Mouse (Mus musculus): ENCODE results near the gene Spa17.

Spa17 gene

DNA sequence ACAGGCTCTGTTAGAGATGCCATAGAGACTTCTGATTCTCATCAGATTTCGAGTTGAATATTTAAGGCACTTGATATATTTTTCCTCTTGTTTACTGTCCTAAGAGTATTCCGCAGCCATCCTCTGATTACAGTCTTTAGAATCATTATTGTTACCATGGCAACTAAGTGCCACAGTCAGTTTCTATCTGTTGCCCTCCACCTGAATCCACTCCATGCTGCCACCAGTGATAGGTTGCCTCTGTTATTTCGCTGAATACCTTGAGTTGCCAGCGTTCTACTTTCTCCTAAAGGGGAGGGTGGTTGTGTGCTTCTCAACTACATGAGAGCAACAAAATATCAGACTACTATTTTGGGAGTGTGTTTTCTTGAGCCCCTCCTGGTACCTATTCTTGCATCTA is 26.8 kb downstream of the Spa17 start:
- POLR2A ChIA-PET: interaction anchor here in 1 of 4 experiments (0.6 kb wide), 1 partner anchor 603 kb away, joined by 11 read pairs; no protein-coding TSS in a partner anchor

DNA sequence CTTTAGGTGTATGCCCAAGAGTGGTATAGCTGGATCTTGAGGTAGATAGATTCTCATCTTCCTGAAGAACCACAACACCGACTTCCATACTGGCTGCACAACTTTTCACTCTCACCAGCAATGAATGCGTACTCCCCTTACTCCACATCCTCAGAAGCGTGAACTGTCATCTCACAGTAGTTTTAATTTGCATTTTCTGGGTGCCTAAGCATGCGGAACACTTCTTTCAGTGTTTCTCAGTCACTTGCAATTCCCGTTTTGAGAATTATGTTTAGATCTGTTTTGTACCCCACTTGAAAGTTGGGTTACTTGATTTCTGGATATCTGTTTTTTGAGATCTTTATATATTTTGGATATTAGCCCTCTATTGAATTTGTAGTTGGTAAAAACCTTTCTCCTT is 29.9 kb downstream of the Spa17 start:
- ChIA-PET POLR2A (no interaction called here), CTCF (no interaction called here)

More for the DNA sequence above, 26.8 kb downstream of the Spa17 start:
- CTCF ChIA-PET: no interaction called here

DNA sequence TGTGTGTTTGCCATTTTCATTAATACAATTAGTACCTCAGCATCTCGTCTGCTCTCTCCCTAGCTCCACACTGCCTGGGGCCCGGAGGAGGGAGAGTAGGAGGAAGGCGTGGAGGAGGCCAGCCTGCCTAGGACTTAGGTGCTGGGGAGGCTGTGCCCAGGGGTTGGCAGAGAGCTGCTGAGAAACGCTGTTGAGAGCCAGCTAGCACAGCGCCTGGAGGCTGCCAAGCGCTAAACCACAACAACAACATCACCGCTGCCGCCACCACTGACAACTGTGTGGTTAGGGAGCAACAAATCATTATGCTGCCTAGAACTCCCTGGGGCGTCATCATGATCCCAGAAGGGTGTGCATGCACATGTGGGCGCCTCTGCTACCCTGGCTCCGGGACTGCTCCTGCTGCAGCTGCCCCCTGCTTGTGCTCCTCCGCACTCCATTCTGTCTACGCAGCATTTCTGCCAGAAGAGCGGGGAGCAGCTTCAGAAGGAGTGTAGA is 37.0 kb downstream of the Spa17 start:
- POLR2A ChIA-PET: no interaction called here

DNA sequence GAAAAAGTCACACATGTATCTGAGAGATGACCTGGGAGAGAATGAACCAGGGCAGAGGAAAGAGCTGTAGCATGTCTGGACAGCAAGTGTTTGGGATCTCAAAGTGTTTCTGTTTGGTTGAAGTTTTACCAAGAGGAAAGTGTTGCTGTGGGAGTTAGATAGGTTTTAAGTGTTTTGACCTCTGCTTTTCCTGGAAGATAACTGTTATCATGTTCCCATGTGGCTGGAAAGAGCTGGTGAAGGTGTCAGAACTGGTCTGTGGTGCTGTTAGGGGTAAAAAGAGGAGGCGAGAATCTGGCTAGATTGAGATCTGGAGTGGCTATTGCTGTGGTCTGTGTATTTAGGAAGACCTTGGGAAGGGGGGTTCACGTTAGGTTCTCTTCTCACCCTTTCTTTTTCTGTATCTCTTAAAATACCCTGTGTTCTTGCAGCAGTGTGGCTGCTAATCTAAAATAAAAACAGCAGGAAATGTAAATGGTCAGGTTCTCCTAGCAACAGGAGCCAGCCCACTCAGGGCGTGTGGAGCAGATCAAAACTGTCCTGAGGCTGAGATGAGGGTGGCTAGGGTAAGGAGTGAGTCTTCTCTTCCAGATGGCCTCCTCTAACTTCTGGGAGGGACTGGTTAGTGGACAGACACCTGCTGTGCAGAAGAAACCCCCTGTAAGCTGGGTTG is 41.2 kb downstream of the Spa17 start:
- ChIA-PET POLR2A (interaction anchor here in 1 of 4 experiments (0.7 kb wide), 1 partner anchor 28 kb away, joined by 16 read pairs; no protein-coding TSS in a partner anchor), CTCF (no interaction called here)

More for the DNA sequence above, 37.0 kb downstream of the Spa17 start:
- CTCF ChIA-PET: no interaction called here

DNA sequence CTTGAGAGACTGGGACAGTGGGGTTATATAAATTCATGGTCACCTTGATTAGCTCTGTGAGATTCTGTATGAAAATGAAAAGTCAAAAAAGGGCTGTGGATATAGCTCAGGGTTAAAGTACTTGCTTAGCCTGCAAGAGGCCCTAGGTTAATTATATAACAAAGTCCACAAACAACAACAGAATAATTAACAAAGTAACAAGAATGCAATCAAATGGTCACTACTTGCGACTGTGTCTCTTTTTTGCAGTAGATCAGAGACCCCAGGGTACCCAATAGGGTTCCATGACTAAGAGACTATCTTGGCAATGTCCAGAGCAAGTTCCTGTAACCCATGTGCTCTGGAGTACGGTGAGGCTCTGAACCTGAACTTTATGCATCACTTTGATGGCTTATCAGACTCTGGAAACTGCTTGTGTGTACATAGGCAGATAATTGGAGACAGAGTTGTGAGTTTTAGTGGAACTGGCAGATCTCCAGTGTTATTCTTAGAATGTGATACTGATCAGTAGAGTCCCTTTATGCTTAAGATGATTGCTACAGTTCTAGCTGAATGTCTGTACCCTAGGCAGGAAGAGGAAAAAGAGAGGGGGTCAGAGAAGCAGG is 44.2 kb downstream of the Spa17 start:
- CTCF ChIA-PET: no interaction called here
- POLR2A ChIA-PET: interaction anchor here in 1 of 4 experiments (0.6 kb wide), 1 partner anchor 84 kb away, joined by 3 read pairs; no protein-coding TSS in a partner anchor

DNA sequence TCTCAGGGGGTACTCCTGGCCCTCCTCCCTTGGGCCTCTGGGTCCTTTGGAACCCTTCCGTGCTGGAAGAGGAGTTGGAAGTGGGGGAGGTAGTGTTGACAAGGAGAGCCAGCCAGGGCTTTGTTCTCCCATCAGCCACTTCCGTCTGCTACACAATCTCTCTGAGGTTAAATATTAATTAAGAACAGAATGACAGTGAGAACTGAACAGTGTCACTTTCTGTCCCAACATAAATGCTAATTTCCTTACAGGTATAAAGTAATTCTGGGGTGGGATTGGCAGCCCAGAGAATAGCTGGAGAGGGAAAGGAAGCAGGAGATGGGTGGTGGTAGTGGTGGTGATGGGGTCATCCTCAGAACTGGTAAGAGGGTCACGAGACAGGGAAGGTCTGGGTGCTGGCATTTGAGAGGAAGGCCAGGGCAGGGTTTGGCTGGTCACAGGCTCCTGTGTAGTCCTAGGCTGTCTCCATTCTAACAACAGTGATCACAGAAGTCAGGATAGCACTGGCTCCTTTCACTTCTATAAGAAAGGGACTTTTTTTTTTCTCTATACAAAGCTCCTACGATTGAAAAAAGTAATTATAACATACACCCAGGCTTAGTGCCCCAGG is 44.8 kb downstream of the Spa17 start:
- ChIA-PET CTCF (interaction anchor here in 1 of 4 experiments (0.6 kb wide), 1 partner anchor 116 kb away, joined by 3 read pairs; no protein-coding TSS in a partner anchor), POLR2A (interaction anchor here in 1 of 4 experiments (0.5 to 0.6 kb wide), 2 partner anchors 84 to 128 kb away, joined by 3 read pairs; no protein-coding TSS in a partner anchor)

DNA sequence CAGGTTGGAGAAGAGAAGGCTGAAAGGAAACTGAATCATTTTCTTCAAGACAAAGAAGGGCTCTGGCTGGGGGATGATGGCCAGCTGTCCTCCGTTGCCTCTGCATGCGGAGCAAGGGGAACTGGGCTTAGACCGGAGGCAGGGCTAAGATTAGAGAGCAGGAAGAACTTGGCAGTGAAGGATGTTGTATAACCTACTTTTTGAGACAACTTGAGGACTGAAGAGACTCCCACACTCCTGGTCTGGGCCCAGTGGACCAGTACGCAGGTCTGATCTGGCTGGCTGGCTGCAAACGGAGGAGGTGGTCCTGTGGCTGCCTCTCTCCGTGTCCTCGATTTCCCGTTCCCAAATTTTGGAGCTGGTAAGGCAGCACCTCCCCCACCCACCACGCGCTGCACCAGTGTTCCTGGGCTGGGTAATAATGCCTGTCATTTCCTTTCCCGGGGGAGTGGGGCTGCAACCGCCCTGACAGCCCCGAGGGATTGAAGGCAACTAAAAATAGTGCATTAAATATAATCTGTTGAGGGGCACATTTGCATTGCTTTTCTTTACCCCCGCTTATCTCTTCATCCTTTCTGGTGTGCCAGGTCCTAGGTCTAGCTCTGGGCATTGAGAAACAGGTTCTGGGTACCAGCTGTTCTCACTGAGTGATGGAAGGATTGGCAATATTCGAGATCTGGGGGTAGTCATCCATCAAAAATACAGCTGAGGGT is 45.5 kb downstream of the Spa17 start:
- CTCF ChIA-PET: interaction anchor here in 1 of 4 experiments (0.6 kb wide), 1 partner anchor 116 kb away, joined by 3 read pairs; no protein-coding TSS in a partner anchor
- POLR2A ChIA-PET: interaction anchor here in 1 of 4 experiments (0.5 kb wide), 1 partner anchor 129 kb away, joined by 3 read pairs; no protein-coding TSS in a partner anchor

DNA sequence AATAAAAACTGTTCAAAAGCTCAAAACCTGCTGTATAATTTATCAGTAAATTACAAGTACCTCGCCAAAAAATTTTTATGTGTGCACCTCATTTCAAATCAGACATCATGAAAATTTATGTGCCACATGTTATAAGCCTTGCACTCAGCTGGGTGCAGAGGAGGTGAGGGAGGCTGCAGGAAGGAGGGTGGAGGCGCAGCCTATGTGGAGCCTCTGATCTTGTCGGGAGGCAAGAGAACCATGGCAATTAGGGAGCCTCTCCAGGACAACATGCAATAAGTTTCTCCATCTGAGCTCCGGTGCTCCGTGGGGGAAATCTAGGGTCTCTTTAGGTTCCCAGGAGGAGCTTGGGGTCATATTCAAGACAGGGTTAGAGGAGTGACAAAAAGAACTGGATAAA is 46.1 kb downstream of the Spa17 start:
- ChIA-PET CTCF (no interaction called here), POLR2A (no interaction called here)

DNA sequence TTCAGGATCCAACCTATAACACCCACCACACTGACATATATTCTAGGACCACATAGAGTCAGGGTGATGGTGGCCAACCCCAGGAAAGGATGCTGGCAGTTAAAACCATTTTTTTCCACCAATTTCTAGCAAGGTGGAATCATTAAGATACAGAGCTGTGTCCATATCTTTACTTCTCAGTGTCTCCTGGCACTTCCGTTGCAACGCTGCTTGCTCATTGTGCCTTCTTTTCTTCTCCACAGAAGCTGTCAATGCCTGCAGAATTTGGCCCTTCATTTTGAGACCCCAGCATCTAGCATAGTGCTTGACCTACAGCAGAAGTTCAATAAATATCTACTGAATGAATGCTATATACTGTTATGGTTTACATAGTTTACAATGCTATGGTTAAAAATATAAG is 46.5 kb downstream of the Spa17 start:
- ChIA-PET POLR2A (no interaction called here), CTCF (no interaction called here)

DNA sequence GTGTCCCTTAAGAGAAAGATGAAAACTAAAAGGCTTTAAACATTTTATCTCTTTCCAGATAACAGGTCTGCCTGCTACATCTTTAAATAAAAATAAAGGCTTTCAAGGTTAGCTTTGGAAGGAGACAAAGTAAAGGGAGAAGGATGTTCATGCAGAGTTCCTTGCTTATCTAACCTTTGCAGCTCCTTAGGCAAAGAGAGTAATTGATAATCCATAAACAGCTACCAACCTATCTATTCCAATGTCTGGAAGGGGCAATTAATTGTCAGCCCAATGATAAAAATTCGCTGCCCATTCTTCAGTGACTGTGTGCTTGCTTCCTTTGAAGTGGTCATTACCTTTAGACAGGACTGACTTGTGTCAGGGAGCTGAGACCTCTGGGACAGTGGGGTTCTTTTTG is 49.7 kb downstream of the Spa17 start:
- POLR2A ChIA-PET: interaction anchor here in 1 of 4 experiments (0.7 kb wide), 1 partner anchor 138 kb away, joined by 3 read pairs; no protein-coding TSS in a partner anchor
- CTCF ChIA-PET: no interaction called here

DNA sequence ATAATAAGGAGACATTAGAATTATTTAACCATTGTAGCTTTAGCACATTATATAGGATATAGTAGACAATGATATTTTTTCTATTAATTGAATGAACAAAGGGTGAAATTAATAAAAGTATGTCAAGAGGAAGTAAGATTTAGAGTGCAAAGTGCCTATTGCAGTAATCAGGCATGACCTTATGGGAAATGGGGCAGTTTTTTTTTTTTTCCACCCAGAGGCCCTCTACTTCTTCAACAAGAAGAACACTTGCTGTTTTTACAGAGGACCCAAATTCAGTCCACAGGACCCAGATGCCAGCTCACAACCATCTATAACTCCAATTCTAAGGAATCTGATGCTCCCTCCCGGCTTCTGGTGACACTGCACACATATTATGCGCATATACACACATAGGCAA is 52.9 kb downstream of the Spa17 start:
- ChIA-PET POLR2A (interaction anchor here in 1 of 4 experiments (1.5 kb wide), 1 partner anchor 70 kb away, joined by 3 read pairs; no protein-coding TSS in a partner anchor), CTCF (no interaction called here)

DNA sequence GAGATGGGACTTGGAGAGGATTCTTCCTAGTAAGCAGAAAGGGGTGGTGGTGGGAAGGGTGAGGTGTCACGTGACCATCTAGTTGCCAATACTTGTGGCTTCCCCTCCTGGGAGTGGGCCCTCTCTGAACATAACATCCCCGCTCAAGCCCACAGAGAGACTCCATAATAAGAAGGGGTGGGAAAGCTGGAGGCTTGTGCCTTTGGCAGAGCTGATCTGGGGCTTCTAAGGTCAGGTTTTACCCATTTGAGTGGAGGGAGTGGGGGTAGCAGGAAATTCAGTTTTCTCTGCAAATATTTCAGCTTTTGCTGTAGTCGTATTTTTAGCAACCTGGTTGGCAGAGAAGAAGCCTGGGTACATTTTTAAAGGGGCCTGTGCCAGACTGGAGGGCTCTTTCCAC is 57.2 kb downstream of the Spa17 start:
- ChIA-PET CTCF (interaction anchor here in 1 of 4 experiments (1.1 kb wide), 1 partner anchor 11 kb away, joined by 4 read pairs; no protein-coding TSS in a partner anchor), POLR2A (interaction anchor here in 1 of 4 experiments (1.0 to 1.1 kb wide), 2 partner anchors 9 to 14 kb away, joined by 3 read pairs; no protein-coding TSS in a partner anchor)

DNA sequence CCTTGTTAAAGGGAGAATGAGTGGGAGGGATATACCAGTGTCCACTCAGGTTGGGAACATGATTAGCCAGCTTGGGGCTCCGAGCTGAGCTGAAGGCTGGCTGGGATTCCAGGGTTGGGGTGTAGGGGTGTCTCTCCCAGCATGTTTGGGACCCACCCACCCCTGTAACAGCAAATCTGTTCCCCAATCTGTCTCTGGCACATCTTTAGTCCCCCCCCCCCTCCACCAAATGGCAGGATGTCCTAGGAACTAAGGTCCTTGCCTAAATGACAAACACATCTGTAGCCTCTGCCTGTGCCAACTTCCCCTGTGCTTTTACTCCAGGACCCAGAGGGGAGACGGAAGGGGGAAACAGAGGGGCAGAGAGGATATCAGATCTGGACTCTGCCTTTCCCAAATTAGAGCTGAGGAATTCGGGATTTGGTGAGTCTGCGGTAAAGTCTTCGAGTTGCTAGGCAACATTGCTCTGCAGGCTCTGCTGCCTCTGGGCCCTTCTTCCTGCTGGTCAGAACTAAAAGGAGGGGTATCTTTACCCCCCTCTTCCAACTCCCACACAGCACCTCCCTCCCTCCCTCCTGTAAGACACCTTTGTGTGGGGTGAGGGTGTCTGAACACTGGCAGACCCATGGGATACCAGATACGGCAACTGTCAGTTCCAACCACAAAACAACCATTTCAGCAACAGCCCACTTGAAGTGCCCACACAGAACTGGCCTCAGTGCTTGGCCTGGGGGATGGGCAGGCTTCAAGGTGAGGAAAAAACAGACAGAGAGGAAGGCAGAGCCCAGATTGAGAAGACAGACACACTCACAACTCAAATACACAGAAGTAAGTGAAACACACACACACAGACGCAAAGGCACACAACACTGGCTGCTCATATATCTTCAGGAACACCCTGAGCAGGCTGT is 58.4 kb downstream of the Spa17 start, which contains the start of gene Siae:
Siae (plus strand) TSS at position 861 of the 911 bp plus-strand sequence.
- ChIA-PET CTCF (interaction anchor here in 2 of 4 experiments (0.7 to 0.9 kb wide), 2 partner anchors 10 kb away, joined by 3 to 5 read pairs; no protein-coding TSS in a partner anchor), POLR2A (interaction anchor here in 2 of 4 experiments (0.6 to 1.0 kb wide), 3 partner anchors 7 to 100 kb away, joined by 3 read pairs; no protein-coding TSS in a partner anchor)

DNA sequence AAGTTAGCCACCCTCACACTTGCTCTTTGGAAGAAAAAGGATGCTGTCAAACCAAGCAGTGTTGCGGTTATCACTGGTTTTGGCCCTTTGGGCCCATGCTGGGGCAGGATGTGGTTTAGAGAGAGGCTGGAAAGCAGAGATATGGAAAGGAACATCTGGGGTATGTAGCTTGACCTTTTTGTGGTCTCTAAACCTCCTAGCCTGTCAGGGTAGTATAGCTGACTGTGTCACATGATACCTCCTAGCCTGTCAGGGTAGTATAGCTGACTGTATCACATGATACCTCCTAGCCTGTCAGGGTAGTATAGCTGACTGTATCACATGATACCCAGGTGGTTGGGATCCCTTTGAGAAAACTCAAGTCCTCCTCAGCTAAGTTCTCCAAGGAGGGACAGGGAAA is 59.2 kb downstream of the Spa17 start:
- ChIA-PET POLR2A (interaction anchor here in 1 of 4 experiments (0.9 kb wide), 1 partner anchor 99 kb away, joined by 3 read pairs; no protein-coding TSS in a partner anchor), CTCF (interaction anchor here in 3 of 4 experiments (0.6 to 0.9 kb wide), 3 partner anchors 9 to 145 kb away, joined by 3 to 5 read pairs (median 3); no protein-coding TSS in a partner anchor)

Measured in embryonic stem cell, embryonic (primary cell).